Mouse (Mus musculus) bone marrow macrophage, adult 2 months (primary cell): Measurements from ENCODE around the gene Eif4g2. TPM values are rescaled to one million over a fixed set of nuclear protein-coding genes. Genes with fewer than 3 reads are reported as not detected.

ENCODE experiments used
- H3K27ac ChIP-seq: 2 replicates; pipeline ENCODE4 v1.5.1; 2012; ENCODE audit warnings: low read depth, low read length; ENCODE audit not compliant: insufficient read depth
- H3K4me1 ChIP-seq: 2 replicates; pipeline ENCODE4 v1.6.1; 2012; ENCODE audit warnings: low read length; ENCODE audit not compliant: control insufficient read depth, insufficient read depth
- H3K4me3 ChIP-seq: 2 replicates; pipeline ENCODE4 v1.5.1; 2012; ENCODE audit warnings: mild to moderate bottlenecking, low read length, moderate library complexity; ENCODE audit not compliant: insufficient read depth
- CTCF ChIP-seq: IDR thresholded peaks from 2 replicates; pipeline ENCODE4 v1.5.1; 2012; ENCODE audit warnings: low read depth, mild to moderate bottlenecking, low read length, moderate library complexity
- POLR2A ChIP-seq: IDR thresholded peaks from 2 replicates; pipeline ENCODE4 v1.6.1; 2012; ENCODE audit warnings: mild to moderate bottlenecking, low read depth, low read length, borderline replicate concordance
- polyA plus RNA-seq: library from polyadenylated mRNA; stranded (reverse); fragments of >200 nt; gene quantifications from 2 replicates; pipeline ENCODE4 v1.2.4, GENCODE M21; 2012; ENCODE audit not compliant: missing spikeins, insufficient read depth, insufficient read length

Eif4g2 gene
- polyA plus RNA-seq, result 343 and 428 TPM in 2 replicates

DNA sequence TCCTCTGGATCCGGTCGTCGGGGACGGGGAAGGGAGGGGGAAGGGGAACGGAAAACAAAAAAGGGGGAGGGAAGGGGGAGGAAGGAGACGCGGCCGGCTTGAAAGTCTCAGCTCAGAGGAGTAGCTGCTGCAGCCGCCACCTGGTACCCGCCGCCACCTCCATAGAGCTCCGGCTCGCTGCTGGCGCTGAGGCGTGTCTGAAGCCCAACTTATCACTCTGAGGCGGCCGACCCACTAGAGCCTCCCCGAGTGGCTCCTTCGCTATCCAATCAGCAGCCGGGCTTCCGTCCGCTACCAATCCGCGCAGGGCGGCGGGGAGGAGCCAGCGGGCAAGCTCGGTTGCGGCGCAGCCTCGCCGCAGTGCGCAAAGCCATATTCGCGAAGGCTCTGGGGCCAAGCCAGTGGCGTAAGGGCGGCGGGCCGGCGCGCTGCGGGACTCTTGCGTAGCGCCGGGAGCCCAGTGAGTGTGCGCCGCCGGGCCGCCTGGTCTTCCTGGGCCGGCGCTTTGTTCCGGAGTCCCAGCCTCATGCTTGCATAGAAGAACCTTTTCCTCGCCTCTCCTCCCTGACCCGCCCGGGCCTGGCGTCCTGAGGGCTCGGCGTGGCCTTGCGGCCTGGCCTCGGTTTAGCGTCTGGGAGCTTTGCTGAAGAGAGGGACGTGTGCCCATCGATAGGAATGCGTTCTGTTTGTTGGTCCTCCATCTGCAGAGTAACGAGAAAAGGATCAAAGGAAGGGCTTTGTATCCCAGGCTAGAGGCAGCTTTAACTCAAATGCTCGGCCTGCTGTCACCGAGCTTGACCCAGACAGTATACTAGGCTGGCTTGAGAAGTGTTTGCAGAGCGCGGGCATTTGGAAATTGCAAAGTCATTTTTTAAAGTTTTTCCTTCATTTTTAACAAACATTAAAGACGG lies at the start of gene Eif4g2:
Eif4g2 (minus strand) TSS at position 209 of the 911 bp plus-strand sequence.
- TF ChIP-seq POLR2A, result peak; percentile 72
- TF ChIP-seq CTCF, result no peak
- peak within 1 kb of the TSS; percentile 95 for H3K27ac ChIP-seq
- peak within 1 kb of the TSS; percentile 74 for H3K4me3 ChIP-seq
- peaks cover 9% of the 10 kb centered on the region for H3K4me1 ChIP-seq

DNA sequence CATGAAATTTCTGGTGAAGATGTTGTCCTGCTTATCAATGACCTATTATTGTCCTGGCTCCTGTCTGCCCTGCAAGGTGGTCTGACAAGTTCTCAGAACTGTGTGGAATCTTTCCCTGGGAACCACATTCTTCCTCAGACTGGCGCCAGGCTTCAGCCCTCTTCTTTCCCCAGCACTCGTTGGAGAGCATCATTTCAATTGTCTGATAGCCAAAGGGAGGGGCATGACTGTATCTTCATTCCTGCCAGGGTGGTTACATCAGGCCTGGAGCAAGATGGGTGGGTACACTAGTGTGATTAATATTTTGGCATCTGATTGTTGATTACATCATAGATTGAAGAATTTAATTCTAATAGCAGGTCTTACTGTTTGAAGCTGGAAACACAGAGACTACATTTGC lies 49.8 kb upstream of the Eif4g2 start:
- Histone ChIP-seq H3K4me3 (no peak overlapping the region), H3K4me1 (no peaks in the 10 kb centered on the region), H3K27ac (no peak overlapping the region)
- TF ChIP-seq POLR2A (no peak), CTCF (no peak)

DNA sequence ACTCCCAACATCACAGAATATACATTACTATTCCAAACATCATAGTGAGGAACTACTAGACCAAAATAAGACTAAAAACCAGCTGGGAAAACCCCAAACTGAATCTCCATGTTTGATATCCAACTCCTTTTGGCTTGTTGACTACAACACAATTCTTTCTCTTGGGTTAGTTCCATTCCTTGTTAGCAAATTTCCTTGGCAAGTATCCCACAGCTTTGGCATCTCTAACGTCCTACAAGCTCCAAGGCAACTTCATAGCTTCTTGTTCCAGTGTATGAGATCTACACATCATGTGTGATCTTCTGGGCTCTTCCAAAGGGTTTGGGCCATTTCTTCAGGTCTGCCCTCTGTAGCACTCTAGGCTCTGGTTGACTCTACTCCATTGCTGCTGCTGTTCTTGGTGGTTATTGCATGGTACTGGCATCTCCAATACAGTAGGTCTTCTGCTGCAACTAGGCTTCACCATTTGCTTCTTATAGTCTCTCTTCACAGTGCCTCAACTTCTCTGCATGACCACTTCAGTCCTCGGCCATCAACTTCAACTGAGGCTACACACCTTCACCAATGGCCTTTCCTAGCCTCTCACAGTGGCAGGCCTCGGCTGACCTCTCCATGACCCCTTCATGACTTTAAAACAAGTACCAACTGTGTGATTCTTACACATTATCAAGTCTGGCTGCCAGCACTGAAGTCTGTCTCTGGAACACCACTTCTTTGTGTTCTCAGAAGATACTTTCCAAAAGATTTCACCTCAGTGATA lies 44.0 kb upstream of the Eif4g2 start:
- H3K27ac ChIP-seq, result no peak overlapping the region
- H3K4me3 ChIP-seq, result no peak overlapping the region
- peaks cover 13% of the 10 kb centered on the region for H3K4me1 ChIP-seq
- TF ChIP-seq POLR2A, result no peak
- TF ChIP-seq CTCF, result no peak

DNA sequence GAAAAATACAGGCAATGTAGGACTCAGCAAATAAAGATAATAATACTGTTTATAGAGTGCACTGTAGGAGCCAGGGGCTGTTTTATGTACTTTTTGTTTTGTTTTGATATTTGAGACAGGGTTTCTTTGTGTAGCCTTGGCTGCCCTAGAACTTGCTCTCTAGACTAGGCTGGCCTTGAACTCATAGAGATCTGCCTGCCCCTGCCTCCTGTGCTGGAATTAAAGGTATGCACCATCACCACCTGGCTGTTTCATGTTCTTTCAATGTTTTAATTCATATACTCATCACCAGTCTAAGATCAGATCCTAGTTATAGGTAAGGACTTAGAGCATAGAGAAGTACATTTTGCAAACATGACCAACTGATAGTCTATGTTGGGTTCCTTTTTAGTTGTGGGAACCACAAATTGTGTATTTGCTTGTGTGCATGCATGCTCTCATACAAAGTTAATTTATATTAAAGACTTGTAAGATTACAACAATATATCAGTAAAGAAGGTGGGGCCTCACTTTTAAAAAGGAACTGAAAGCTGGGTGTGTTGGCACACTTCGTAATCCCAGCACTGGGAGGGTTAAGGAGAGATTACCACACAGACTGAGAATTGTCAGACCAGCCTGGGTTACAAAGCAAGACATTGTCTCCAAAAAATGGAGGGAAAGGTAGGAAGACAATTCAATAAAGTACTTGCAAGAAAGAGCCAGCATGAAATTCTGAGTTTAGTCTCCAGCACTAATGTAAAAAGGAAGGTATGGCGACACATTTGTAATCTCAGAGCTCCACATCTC lies 41.1 kb upstream of the Eif4g2 start:
- H3K27ac ChIP-seq, result peak overlapping the region; percentile 72
- TF ChIP-seq POLR2A (no peak), CTCF (no peak)
- H3K4me1 ChIP-seq, result peaks cover 13% of the 10 kb centered on the region
- no peak overlapping the region for H3K4me3 ChIP-seq

DNA sequence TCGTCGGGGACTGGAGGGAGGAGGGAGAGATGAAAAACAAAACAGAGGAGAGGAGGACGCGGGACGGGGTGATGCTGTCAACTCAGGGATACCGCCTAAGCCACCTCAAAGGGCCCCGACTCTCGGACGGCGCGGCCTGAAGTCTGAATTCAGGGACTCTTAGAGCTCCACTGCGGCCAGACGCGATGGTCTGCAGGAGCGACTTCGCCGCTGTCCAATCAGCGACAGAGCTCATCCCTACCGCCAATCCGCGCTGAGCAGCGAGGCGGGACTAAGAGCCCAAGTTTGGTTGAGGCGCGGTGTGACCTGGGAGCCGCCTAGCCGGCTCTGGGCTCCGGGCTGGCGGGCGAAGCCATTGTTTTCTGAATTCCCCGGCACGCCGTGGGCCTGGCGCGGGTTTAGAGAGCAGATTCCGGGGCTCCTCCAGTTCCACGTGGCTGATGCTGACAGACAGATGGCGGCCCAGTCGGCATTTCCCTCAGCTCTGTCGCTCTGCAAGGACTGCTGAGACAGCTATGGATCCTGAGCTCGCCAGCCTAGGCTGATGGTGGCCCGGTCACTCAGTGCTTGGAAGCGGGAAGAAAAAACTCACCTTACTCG lies 39.8 kb upstream of the Eif4g2 start:
- Histone ChIP-seq H3K27ac (peak overlapping the region; percentile 88), H3K4me1 (peaks cover 13% of the 10 kb centered on the region), H3K4me3 (peak overlapping the region; percentile 87)
- TF ChIP-seq POLR2A (0 out of 2 replicates have a peak, but pooled peaks have one; percentile 39), CTCF (peak; percentile 29; the same call in 1 of the 2 replicates)

DNA sequence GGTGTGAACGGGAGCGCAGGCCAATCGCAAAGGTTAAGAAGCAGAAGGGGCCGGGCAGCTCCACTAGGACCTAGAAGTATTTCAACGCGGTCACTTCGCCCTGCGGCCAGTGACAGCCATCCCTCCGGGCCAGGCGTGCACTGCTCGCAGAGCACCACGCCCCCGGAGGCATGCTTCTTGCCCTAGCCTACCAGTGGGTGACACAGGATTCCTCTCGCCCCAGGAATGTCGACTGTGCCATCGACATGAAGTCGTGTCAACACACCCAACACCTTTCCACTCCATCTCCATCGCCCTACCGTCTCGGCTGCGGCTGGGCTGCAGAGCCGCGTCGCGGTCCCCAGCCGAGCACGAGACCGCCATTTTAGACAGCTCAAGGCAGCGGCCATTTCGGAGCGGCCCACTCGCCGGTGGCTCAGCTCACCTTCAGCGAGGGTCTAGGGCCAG lies 39.3 kb upstream of the Eif4g2 start:
- Histone ChIP-seq H3K27ac (peak overlapping the region; percentile 88), H3K4me1 (peaks cover 13% of the 10 kb centered on the region)
- TF ChIP-seq CTCF (no peak), POLR2A (no peak)

DNA sequence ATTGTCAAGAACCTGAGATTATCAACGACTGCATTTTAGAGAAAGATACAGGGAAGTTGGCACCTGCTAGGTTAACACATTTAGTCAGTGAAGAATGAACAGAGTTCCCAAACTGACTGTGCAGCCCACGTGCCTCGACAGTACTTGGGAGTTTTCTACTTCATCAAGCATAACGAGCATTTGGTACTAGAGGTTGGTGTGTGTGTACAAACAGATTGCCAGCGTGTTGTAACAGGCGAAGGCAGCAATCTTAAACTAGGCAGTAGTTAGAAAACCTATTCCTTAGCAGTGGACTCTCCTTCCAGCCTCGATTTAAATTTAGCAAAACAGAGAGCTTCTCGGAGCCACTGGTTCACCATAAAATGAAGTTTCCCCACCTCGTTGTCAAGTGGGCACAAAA lies 38.7 kb upstream of the Eif4g2 start:
- H3K27ac ChIP-seq, result peak overlapping the region; percentile 88
- H3K4me3 ChIP-seq, result peak overlapping the region; percentile 87

More for the DNA sequence above, 39.3 kb upstream of the Eif4g2 start:
- peak overlapping the region; percentile 87 for H3K4me3 ChIP-seq

DNA sequence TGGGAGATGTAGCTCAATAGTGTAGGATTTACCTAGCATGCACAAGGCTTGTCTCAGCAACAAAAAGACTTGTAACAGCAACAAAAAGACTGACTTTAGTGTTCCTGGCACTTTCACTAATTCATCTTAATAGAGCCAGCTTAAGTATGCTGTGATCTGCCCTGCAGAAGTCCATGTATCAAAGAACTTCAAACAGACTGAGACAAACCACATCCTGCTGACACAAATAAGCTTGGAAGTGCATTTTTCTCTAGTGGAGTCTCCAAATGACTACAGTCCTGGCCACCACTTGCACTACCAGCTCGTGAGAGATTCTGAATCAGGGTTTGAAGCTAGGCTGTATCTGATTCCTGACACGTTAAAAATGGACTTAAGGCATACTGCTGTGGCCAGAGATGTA lies 26.7 kb upstream of the Eif4g2 start:
- Histone ChIP-seq H3K4me1 (no peaks in the 10 kb centered on the region), H3K27ac (no peak overlapping the region), H3K4me3 (no peak overlapping the region)
- TF ChIP-seq POLR2A (no peak), CTCF (no peak)

More for the DNA sequence above, 38.7 kb upstream of the Eif4g2 start:
- peaks cover 13% of the 10 kb centered on the region for H3K4me1 ChIP-seq
- no peak for TF ChIP-seq POLR2A
- TF ChIP-seq CTCF, result no peak

DNA sequence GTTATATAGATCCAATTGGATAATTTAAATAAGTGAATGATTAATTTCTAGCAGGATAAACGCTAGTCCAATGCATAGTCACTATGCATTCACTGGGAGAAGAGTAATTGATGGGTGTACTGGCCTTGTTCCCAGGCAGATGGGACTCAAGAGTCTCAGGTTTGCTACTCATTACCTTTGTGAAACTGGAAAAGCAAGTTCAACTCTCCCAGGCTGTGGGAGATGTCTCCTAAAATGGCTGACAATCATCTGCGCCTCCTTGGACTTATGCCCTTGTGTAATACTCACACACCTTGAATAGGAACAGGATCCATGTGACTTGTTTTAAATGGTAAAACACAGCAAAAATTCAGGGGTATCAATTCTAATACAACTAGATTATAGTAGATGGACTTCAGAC lies 26.3 kb upstream of the Eif4g2 start:
- no peak overlapping the region for H3K4me3 ChIP-seq
- TF ChIP-seq CTCF, result no peak
- no peak for TF ChIP-seq POLR2A

DNA sequence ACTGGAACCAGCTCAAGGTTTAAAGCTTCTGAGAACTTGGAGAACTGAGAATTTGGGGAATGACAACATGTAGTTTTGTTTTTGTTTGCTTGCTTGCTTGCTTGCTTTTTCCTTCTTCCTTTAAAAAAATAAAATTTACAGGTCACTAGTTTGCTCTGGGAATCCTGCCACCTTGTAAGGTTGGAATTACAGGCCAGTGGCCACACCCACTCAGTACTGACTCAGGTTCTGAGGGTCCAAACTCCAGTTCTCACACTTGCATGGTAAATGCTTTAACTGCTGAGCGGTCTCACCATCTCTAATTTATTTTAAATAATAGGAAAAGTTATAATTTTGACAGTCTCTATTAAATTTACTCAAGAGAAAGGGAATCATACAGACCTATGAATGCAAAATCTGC lies 15.4 kb upstream of the Eif4g2 start:
- Histone ChIP-seq H3K27ac (no peak overlapping the region), H3K4me3 (no peak overlapping the region), H3K4me1 (peaks cover 12% of the 10 kb centered on the region)
- TF ChIP-seq CTCF, result no peak

More for the DNA sequence above, 26.3 kb upstream of the Eif4g2 start:
- Histone ChIP-seq H3K27ac (no peak overlapping the region), H3K4me1 (no peaks in the 10 kb centered on the region)
